Mouse (Mus musculus) megakaryocyte, adult 5-6 weeks (primary cell): Measurements from ENCODE around the gene Kcnk10. TPM values are rescaled to one million over a fixed set of nuclear protein-coding genes. Genes with fewer than 3 reads are reported as not detected.
A peak's percentile ranks its signal among the peaks of the same experiment; 100 is the strongest.

Source experiments
- ATAC-seq: 2 replicates; pipeline ENCODE4 v1.8.0; 2016; ENCODE audit warnings: mild to moderate bottlenecking, inconsistent platforms; ENCODE audit not compliant: poor library complexity, severe bottlenecking
- total RNA-seq, 2 experiments: library from RNA; stranded (forward) in 1 of 2; stranded (reverse) in 1 of 2; fragments of 153-499, 151-499 nt in 1 of 2; fragments of 221-1000, 200-1000 nt in 1 of 2; gene quantifications; 2 replicates each; pipeline versions ENCODE4 v1.2.3 to v1.2.4; 2015 to 2017

Gene Kcnk10
- total RNA-seq, 2 experiments from 2014 or later = 0.11 to 0.33 TPM

DNA sequence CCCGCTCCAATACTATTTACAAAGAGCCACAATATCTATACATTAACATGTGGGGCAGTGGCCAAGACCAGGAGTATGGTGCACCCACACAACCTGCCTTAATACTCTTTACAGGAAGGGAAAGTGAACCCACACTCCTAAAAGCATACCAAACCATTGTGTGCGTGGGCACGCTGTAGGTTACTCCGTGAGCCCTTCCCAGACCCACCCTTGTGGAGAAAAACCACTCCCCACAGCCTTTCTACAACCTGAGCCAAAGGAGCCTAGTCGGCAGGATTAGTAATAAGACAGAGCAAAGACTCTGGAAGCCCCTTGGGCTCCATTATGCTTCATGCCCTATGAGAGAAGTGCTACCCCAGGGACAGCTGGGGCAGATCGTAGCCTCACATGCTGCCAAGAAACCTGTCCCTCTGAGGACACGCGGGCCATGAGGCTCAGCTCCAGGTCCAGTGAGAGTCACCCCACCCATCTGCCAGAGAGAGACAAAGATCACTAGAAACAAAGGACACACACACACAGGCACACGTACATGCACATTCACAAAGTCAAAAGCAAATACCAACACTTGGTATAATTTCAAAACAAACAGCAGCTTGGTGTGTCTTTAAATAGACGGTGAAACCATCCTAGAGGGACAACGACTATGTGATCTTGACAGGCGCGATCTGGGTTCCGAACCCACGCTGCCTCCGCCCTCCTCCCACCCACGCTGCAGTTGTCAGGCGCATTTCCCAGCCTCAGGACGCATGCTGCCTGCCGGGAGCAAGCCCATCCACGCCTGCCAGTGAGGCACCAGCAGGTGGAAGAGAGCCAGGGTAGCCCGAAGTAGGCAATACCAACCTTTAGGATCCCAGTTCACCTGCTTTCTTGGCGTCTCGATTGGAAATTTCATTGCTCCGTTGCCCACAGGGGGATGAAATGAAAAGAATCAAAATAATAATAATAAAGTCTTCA lies 4.5 kb downstream of the Kcnk10 start:
- ATAC-seq = no peak

DNA sequence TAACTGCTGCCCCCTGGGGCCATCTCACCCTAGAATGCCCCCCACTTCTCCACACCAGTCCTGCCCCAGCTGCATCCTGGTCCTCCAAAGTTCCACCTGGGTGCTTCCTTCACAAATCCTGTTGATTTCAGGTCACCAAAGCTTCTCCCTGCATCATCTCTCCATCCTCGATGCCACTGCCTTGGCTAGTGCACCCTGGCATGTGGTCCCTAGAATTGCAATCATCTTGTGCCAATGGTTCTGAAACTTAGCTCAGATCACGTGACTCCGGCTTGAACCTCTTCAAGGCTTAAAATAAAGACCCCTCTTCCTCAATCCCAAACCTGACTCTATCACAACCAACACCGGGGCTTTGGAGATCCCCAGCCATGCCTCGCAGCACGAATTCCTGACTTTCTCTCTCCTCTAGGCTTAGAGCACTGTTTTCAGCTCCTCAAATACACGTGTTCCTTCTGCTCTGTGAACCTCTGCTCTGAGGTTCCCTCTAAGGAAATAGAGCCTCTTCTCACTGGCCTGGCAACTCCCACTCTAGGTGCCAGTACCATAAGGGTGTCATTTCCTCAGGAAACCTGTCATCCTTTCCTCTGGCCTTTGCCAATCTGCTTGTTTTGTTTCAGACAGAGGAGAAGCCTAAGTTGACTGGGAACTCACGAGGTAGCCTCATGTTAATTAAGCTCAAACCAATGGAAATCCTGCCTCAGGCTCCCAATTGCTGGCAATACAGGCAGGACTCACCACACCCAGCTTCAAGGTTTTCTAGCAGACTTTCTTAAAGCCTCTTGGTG lies 6.0 kb downstream of the Kcnk10 start:
- ATAC-seq = peak; percentile 13; the same call in 1 of the 2 replicates

DNA sequence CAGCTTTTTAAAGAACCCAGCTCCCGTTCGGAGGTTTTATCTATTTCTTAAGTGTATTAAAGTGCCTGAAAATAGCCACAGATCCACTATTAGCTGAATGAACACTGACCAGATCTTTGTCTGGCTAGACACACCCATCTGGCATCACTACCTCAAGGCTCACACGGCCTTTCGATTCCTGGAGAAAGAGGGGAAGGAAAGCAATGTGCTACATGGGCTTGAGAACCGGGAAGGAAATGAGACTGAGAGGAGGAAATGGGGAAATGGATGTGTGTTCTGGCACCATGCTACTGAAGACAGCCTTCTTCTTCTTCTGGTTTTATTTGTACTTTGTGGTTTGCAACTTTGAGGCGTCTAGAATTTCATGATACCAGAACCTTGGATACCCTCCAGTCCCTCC lies 8.7 kb downstream of the Kcnk10 start:
- peak; percentile 65 for ATAC-seq

DNA sequence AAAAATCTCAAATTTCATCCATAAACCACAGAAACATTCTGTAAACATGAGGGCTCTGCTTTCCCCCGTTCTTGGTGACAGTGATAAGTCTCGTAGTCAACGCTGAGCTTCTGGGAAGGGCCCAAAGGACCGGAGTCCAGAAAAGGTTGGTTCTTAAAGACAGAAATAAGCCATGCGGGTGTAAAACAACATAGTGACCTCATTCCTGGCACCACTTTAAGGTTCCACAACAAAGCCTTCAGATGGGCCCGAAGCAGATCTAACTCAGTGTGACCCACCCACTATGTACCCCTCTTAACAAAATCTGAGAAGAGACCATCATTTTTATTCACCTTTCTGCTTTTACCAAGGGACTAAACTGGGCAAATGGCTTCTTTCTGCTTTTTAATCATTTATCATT lies 10.2 kb downstream of the Kcnk10 start:
- ATAC-seq = no peak

DNA sequence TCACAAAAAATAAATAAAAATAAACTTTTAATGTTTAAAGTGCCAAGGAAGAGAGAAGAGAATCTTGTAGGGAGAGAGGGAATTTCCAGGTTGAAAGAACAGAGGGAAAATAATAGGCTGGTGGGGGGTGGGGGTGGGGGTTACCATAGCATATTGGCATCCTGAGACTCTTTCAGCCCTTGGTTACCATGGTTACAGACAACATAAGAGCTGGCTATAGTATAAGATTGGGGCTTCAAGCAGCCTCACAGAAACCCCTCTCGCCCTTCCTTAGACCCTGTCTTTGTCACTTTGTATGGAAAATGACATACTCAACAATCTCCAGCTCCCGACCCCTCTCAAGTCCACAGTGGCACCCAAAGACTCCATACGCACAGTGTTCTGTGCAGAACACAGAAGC lies 13.7 kb downstream of the Kcnk10 start:
- ATAC-seq = no peak

DNA sequence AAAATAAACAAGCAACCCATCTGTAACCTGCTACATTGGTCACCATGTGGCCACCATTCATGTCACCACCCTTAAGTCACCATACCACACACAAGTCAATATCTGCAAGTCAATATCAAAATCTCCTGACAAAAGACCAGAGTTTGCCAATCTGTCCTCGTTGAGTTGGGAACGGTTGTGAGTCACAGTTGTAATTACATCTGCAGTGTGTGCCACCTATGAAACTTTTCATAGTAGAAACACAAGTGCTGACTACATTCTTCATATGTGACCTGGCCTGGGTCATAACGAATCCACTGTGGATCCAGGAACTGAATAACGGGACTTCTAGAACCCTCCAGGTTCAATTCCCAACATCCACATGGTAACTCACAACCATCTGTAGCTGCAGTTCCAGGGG lies 14.8 kb downstream of the Kcnk10 start:
- no peak for ATAC-seq

DNA sequence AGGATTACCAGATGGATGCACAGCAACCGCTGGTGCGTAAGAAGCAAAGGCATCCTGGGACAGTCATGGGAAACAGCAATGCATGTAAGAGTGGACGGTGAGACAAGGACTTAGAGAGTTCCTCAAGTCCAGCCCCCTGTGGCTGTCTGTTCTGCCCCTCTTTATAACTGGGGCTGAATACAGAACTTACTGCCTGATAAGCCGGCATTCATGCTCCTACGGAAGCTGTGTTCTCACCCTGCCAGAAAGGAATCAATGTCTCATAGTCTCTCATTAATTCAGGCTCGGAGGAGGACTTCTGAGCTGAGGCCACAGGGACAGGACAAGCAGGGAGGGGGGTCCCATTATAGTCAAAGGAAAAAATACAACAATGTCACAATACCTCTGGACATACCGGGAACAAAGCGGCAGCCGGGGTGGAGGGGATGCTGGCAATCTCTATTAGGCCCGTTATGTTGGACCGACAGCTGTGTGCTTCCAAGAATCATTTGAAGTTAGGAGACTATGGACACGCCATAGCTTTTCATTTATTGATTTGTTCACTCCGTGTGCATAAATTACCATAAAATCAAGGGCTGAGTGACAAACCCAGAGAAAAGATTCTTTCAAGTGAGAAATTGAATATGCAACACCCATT lies 15.7 kb downstream of the Kcnk10 start:
- no peak for ATAC-seq

DNA sequence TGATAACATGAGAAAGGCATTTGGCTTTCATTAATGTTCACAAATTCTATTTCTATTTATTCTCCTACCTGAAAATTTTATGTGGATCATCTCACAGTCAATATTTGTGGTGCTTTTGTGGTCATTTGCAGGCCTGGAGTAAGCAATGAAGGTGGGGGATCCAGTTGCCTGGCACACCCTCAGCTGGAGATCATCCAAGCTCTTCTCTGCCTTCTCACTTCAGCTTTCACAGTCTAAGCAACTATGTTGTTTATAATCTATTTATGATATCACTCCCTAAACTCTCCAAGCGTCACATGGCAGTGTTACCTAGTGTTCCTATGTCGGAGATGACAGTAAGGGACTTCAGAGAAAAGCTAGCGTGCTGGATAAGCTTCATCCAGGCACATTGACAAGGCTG lies 18.1 kb downstream of the Kcnk10 start:
- ATAC-seq = no peak

DNA sequence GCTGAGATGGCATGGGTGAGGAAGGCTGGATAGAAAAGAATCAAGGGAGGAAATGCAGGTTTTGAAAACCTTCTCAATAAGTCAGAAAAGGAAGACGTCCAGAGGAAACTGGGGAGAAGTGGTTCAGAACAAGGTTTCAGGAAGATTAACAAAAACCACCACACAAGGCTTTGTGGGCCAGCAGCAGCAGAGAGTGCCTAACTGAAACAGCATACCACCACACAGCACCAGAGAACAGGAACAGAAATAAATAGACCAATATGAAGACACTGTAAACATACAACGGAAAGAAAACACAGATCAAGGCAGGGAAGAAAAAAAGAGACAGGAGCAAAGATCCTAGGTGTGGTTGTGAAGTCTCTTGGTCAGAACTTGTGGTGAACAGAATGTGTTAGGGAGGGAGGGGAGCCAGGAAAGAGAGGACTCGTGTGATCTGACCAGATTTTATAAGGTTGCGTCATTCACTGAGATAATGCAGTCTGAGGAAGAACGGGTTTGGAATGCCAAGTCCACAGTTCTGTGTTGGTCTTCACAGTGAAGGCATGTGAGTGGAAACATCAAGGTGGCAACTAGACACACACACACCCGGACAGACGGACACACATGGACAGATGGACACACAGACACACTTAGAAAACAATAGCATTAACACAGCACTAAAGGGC lies 21.0 kb downstream of the Kcnk10 start:
- ATAC-seq = peak; percentile 40; the same call in 1 of the 2 replicates

DNA sequence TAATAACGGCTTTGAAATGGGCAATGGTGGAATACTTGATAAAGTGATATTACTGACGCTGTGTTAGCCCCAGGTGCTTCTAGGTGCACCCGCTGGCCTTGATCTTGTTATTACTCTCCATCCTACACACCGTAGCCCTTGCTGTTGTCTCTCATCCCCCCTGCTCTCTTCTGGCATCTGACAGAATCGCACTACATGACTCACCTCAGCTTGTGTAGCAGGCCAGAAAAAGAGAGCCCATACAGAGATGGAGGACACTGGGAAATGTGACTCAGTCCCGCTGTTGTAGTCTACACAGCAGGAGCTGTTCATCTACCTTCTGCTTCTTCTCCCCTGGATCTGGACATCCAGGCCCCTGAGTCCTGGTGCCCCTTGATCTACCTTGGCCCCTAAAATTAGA lies 28.1 kb downstream of the Kcnk10 start:
- ATAC-seq = no peak

DNA sequence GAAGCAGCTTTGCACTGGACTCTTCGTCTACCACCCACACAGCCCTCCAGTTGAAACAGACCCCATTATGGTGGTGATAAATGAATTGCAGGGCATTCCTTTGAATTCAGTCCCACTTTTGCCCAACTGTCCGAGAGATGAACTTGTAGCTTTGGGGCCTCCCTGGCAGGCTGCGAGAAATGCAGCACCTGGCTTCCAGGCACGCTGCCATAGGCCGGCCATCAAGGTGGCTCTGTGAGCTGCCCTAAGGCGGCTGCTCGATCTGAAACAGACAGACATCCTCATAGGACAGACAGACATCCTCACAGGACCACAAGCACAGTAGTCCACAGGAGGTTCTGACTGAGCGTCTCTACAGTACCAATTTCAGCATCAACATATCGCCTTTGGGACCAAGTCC lies 30.0 kb downstream of the Kcnk10 start:
- ATAC-seq = no peak

DNA sequence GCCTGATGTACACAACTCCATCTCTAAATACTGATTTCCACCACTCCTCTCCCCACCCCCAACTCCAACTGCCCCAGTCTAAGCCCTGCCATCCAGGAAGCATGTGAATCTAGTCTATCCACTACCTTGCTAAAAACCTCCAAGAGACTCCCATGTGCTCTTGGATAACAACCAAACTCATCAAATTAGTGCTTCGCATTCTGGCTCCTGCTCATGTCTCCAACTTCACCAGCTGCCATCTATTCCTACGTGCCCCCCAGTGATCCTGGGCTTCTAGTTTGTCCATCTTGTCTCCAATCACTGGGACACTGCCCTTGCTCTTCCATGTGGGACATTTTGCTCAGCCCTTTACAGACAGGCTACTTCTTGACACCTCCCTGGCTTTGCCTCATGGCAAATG lies 32.2 kb downstream of the Kcnk10 start:
- ATAC-seq = no peak

DNA sequence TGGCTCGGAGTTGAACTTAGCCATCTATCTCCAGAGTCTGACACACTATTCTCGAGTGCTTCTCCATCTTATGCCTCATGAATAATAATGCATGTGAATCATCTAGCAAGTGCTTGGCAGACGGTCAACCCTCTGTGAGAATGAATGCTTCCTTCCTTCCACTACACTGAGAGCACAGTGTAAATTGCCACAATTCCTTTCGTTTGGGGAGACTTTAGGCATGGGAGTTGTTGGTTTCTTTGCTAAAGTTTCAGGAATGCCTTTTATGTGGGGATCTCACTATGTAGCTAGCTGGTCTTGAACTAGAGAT lies 32.9 kb downstream of the Kcnk10 start:
- ATAC-seq = no peak

DNA sequence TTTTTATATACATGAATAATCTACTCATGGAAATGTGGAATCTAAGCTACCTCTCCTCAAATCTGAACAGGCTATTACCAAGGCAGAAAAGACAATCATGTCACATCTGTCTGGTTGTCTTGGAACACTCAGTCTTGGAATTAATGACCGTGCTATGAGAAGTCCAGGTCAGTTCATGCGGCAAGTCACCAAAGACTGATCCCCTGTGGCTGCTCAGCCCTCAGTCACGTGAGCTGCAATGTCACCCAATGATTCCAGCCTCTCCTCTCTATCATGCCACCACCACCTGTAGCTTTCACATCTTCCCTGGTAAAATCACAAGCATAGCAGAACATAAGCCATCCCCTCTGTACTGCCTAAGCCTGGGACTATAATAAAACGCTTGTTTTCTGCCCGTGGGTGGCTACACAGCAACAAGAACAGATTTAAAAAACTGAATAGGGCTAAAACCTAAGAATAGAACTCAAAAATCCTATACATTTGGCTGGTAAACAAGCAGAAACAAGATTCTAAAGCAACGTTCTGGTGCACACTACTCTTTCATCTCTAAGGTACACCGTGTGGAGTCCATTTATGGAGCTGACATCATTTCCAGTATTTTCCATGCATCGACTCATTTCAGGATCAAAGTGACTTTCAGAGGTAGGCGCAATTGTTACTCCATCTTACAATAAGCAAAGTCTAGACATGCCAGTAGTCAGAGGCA lies 33.4 kb downstream of the Kcnk10 start:
- ATAC-seq = no peak

DNA sequence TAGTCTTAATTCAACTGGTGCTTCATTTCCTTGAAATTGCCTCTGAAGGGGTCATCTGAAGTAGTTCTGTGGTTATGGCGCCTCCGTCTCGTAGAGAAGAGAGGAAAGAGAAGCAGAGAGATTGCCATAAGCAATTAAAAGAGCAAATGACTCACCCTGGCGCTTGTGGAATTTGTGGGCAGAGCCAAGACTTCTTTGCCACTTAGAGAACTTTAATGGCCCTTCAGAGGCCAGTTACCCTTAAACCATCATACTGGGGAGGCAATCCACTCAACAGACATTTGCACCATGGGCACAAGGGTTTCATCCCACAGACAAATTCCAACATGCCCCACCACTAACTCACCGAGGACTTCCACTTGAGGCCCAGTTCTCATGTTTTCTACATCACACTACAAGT lies 41.4 kb downstream of the Kcnk10 start:
- ATAC-seq = no peak

DNA sequence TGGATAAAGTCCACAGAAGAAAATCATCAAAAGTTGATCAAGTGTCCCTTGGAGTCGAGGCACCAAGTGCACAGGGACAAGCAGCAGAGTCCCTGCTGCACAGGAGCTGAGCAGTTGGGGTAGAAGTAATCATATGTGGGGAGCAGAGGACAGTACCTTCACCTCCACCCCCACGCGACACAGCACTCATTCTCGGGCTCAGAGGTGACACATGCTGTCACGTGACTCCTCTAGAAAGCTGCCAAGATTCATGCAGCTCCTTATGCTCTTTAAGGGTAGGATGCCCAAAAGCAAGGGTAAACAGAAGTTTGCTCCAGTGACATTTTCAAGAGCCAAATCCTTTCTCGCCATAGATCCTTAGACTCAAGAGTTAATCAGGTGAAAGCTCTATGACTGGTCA lies 42.1 kb downstream of the Kcnk10 start:
- ATAC-seq = no peak

DNA sequence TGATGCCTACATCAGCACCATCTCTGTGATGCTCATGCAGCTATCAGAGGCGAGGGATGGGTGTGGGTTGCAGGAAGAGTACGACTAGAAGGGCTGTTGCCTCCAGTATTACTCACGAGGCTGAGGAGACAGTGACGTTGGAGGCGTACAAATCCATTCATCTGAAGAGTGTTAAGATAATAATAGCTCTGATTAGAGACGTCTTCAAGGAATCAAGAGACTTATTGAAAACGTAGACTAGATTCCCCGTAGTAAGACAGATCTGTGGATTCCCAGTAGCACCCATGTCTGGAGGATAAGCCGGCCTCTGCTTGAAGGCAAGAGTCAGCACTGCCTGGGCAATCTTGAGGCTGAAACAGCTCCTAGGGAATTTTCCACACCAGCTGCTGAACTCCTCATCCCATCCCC lies 42.6 kb downstream of the Kcnk10 start:
- no peak for ATAC-seq

DNA sequence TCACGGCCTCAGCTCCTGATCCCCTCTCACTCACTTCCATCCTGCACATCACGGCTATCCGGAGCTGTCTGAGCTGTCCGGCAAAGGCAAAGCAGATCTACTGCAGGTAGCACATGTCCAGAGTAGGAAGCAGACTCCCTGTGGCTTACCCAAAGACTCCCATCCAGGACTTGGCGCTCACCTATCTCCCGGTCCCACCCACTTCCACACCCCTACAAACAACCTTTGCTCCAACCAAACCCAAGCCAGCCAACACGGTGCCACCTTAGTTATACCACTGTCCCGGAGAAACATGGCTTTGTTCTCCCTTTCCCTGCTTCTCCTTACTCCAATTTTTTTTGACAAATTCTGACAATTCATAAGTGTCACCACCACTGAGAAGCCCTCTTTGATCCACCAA lies 49.5 kb downstream of the Kcnk10 start:
- ATAC-seq = no peak

DNA sequence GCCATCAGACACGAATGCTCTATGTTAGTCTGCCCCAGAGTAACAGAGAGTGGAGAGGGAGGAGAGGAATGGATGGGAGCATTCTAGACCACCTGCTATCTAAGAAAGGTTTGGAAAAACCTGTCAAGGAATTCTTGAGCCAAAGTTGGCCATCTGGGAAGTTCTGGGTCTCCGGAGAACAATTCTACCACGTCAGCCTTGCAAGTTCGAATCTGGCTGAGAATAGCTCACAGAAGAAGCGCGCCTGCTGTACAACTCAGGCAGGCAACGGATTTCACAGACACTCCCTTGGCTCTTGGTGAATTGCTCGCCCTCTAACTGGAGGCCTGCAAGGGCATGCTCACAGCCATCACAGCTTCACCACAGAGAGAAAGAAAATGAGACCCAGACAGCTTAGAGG lies 52.7 kb downstream of the Kcnk10 start:
- ATAC-seq = no peak
